Mouse (Mus musculus) midbrain, embryonic 15.5 days (tissue): ENCODE data around the gene Rhot2. TPM values are rescaled to one million over a fixed set of nuclear protein-coding genes. Genes with fewer than 3 reads are reported as not detected.

Experiments used
- ATAC-seq: fragments of 200-750 bp; cut with Nextera tagmentation; replicated peaks from 2 replicates; pipeline ENCODE4 v1.8.0; 2017; ENCODE audit warnings: moderate TSS enrichment
- H3K27ac ChIP-seq: fragments of 300-500 bp; sonication (generic); 2 replicates; pipeline ENCODE4 v1.5.1; 2015; ENCODE audit warnings: mild to moderate bottlenecking, inconsistent platforms
- H3K27me3 ChIP-seq: fragments of 300-500 bp; sonication (generic); replicated peaks from 2 replicates; pipeline ENCODE4 v1.6.1; 2015; ENCODE audit warnings: inconsistent platforms
- H3K36me3 ChIP-seq: fragments of 300-500 bp; sonication (generic); replicated peaks from 2 replicates; pipeline ENCODE4 v1.6.1; 2015; ENCODE audit warnings: inconsistent platforms
- H3K4me1 ChIP-seq: fragments of 300-500 bp; sonication (generic); 2 replicates; pipeline ENCODE4 v1.6.1; 2015; ENCODE audit warnings: inconsistent platforms
- H3K4me2 ChIP-seq: fragments of 300-500 bp; sonication (generic); 2 replicates; pipeline ENCODE4 v1.6.1; 2015; ENCODE audit warnings: inconsistent platforms, mild to moderate bottlenecking, moderate library complexity
- H3K4me3 ChIP-seq: fragments of 300-500 bp; sonication (generic); 2 replicates; pipeline ENCODE4 v1.5.1; 2015; ENCODE audit warnings: mild to moderate bottlenecking, inconsistent platforms
- H3K9ac ChIP-seq: fragments of 300-500 bp; sonication (generic); 2 replicates; pipeline ENCODE4 v1.6.1; 2015; ENCODE audit warnings: mild to moderate bottlenecking, inconsistent platforms
- H3K9me3 ChIP-seq: fragments of 300-500 bp; sonication (generic); 2 replicates; pipeline ENCODE4 v1.6.1; 2016; ENCODE audit warnings: inconsistent platforms
- WGBS: fragments of 180-500 bp; shearing (Covaris S2); methylation state at CpG from one replicate; pipeline ENCODE4 v1.1.7; 2015; ENCODE audit warnings: mixed read lengths; 5-methylcytosine and 5-hydroxymethylcytosine counted together
- polyA plus RNA-seq: library from polyadenylated mRNA; unstranded; fragments of >200 nt; fragmentation: Nextera tagmentation; extraction: Ambion mirVana; gene quantifications from 2 replicates; pipeline ENCODE4 v1.2.1, GENCODE M21; 2015

The Rhot2 gene
- polyA plus RNA-seq, 1 experiment from 2014 or later = 18.3 TPM

DNA sequence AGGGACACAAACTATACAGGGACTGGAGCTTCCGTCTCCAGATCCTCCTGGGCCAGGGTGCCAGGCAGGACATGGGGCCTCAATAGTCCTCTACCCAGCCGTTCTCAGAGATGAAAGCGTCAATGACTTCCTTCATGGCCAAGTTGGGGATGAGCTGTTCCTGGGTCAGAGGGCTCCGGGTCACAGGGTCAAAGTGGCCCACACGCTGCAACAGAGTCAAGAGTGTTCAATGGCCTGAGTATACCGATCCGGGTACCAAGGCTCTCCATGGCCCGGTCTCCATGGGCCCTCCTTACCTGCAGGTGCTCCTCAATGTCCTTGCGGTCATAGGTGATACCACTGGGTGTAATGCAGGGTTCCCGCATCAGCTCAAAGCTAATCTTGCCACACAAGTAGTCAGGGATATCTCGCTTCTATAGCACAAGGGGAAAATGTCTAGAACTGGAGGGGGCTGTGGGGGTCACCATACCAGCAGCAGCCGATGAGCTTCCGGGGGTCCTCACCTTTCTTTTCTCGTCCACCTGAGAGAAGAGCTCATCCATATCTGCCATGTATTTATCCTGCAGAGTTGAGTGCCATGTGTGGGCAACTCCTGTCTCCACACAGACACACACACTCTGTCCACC, 13.7 kb downstream of the Rhot2 start:
- Histone ChIP-seq H3K27ac (no peak overlapping the region), H3K4me3 (no peak overlapping the region; the same call in 1 of the 2 replicates), H3K4me1 (peaks cover 84% of the 10 kb centered on the region), H3K36me3 (0 out of 2 replicates have a peak, but pooled peaks cover 31% of the 10 kb centered on the region), H3K4me2 (peak overlapping the region; percentile 95), H3K9me3 (no peaks in the 10 kb centered on the region), H3K27me3 (no peaks in the 10 kb centered on the region), H3K9ac (no peak overlapping the region)
- ATAC-seq = no peak
- WGBS = 86% methylated on average over 14 of the region's 14 CpGs

DNA sequence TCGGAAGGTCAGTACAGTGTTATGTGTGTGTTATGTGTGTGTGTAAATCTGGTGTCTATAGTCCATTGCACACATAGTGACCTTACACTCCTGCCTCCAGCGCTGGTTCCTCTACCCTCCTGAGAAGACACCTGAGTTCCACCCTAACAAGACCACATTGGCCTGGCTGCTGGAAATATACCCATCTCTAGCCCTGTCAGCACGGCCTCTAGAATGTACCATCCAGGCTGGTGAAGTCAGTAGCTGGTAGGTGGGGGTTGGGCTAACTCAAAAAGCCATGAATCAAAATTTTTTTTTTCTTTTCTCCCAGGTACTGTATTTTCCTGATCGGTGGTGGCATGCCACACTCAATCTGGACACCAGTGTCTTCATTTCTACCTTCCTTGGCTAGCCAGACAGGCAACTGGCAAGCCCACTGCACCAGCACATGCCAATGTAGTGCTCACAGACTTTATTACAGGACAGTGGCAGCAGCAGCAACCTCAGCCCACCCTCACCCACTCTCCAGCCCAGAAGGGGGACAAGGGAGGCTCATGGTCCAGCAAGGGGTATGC, 14.4 kb downstream of the Rhot2 start:
- H3K4me2 ChIP-seq = peak overlapping the region; percentile 80
- 94% methylated on average over 4 of the region's 4 CpGs for WGBS
- H3K4me3 ChIP-seq = peak overlapping the region; percentile 66
- no peak overlapping the region for H3K9ac ChIP-seq
- no peaks in the 10 kb centered on the region for H3K9me3 ChIP-seq
- H3K27me3 ChIP-seq = no peaks in the 10 kb centered on the region
- no peak overlapping the region for H3K27ac ChIP-seq
- ATAC-seq = no peak
- peaks cover 84% of the 10 kb centered on the region for H3K4me1 ChIP-seq
- H3K36me3 ChIP-seq = 0 out of 2 replicates have a peak, but pooled peaks cover 31% of the 10 kb centered on the region

- peaks cover 84% of the 10 kb centered on the region for H3K4me1 ChIP-seq
- ATAC-seq = no peak
- no peaks in the 10 kb centered on the region for H3K27me3 ChIP-seq
- 36% methylated on average over 8 of the region's 8 CpGs for WGBS
- peak overlapping the region; percentile 91 for H3K27ac ChIP-seq
- H3K4me3 ChIP-seq = peak overlapping the region; percentile 66
- no peaks in the 10 kb centered on the region for H3K9me3 ChIP-seq
- H3K4me2 ChIP-seq = peak overlapping the region; percentile 80
- 0 out of 2 replicates have a peak, but pooled peaks cover 31% of the 10 kb centered on the region for H3K36me3 ChIP-seq
- peak overlapping the region; percentile 86 for H3K9ac ChIP-seq
These were observed 15.1 kb downstream of the Rhot2 start for GRCm38 (mm10) chr17:25829558-25830017.

DNA sequence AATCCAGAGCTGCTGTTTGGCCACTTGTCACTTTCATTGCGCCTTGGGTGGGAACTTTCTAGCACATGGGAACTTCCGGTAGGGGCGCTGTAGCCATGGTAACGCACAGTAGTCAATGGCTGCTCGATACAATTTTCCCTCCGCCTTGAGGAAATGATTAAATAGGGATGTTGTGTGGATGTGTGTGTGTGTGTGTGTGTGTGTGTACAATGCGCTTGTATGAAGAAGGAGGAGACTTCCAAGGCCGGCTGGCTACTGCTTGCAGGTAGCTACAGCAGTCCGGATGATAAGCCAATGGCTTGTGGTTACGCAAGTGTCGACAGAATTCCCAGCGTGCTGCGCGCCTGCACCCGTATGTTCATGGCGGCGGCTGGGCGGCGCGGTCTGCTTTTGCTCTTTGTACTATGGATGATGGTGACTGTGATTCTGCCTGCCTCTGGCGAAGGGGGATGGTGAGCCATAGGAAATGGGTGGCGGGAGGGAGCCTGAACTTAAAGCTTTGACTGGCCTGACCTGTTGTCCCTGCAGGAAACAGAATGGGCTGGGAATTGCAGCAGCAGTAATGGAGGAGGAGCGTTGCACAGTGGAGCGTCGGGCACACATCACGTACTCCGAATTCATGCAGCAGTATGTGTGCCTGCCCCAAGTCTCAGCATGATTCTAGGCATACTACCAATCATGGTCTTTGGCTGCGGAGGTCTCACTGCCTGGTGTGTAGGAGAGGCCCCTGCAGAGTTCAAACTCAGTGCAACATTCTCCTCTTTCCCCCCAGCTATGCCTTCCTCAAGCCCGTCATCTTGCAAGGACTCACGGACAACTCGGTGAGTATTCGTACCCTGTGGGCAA, 15.7 kb downstream of the Rhot2 start, which contains the start of gene Jmjd8:
Gene Jmjd8, plus strand, starts transcription at position 156 of the 846 bp plus-strand sequence.
- H3K4me3 ChIP-seq = peak within 1 kb of the TSS; percentile 66
- peak within 1 kb of the TSS; percentile 80 for H3K4me2 ChIP-seq
- no peaks in the 10 kb centered on the region for H3K27me3 ChIP-seq
- H3K9me3 ChIP-seq = no peaks in the 10 kb centered on the region
- ATAC-seq = peak; percentile 59
- H3K36me3 ChIP-seq = 0 out of 2 replicates have a peak, but pooled peaks cover 31% of the 10 kb centered on the region
- 1% methylated on average over 32 of the region's 32 CpGs for WGBS
- peaks cover 84% of the 10 kb centered on the region for H3K4me1 ChIP-seq
- H3K27ac ChIP-seq = peak within 1 kb of the TSS; percentile 91
- H3K9ac ChIP-seq = peak within 1 kb of the TSS; percentile 86

- Histone ChIP-seq H3K9me3 (no peaks in the 10 kb centered on the region), H3K36me3 (0 out of 2 replicates have a peak, but pooled peaks cover 31% of the 10 kb centered on the region), H3K4me2 (peak overlapping the region; percentile 80), H3K27me3 (no peaks in the 10 kb centered on the region), H3K9ac (peak overlapping the region; percentile 86; the same call in 1 of the 2 replicates), H3K4me1 (peaks cover 82% of the 10 kb centered on the region), H3K4me3 (peak overlapping the region; percentile 66), H3K27ac (peak overlapping the region; percentile 91)
- WGBS = 83% methylated on average over 8 of the region's 8 CpGs
- ATAC-seq = no peak
These were observed 16.4 kb downstream of the Rhot2 start for GRCm38 (mm10) chr17:25828223-25828594.

DNA sequence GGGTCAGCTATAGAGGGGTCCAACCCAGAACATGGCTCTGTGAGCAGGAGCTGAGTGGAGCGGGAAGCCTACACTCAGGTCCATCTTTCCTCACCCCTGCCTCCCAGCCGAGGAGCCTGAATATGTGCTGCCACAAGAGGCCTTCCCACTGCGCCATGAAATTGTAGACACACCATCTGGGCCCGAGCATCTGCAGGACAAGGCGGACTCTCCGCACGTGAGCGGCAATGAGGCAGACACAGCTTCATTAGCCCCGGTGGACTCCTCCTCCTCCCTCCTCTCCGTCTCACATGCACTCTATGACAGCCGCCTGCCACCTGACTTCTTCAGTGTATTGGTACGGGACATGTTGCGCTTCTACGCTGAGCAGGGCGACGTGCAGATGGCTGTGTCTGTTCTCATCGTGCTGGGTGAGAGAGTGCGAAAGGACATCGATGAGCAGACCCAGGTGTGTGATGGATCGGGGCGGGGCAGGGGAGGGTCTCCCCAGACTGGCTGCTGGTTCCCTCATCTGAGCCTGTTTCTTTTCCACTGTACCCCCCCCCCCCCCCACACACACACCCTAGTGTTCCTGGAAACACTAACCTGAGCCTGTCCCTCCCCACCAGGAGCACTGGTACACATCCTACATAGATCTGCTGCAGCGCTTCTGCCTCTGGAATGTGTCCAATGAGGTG, 17.0 kb downstream of the Rhot2 start:
- Histone ChIP-seq H3K4me1 (peaks cover 82% of the 10 kb centered on the region), H3K4me3 (0 out of 2 replicates have a peak overlapping the region, but pooled peaks have one; percentile 66), H3K27me3 (no peaks in the 10 kb centered on the region), H3K27ac (peak overlapping the region; percentile 91), H3K36me3 (0 out of 2 replicates have a peak, but pooled peaks cover 31% of the 10 kb centered on the region), H3K9me3 (no peaks in the 10 kb centered on the region), H3K9ac (peak overlapping the region; percentile 86; the same call in 1 of the 2 replicates), H3K4me2 (peak overlapping the region; percentile 80; the same call in 1 of the 2 replicates)
- no peak for ATAC-seq
- 92% methylated on average over 22 of the region's 22 CpGs for WGBS

DNA sequence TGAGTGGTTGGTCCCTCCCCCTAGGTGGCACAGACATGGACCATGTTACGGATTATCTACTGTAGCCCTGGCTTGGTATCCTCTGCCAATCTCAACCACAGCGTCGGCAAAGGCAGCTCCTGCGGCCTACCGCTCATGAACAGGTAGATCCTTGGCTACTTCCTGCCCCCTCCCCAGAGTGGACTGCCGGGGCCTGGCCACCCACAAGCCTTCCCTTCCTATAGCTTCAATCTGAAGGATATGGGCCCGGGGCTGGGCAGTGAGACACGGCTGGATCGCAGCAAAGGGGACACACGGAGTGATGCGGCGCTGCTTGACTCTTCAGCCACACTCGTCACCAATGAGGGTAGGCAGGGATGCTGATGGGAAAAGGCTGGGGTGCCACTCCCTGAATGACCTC, 17.6 kb downstream of the Rhot2 start:
- Histone ChIP-seq H3K4me2 (no peak overlapping the region), H3K9ac (no peak overlapping the region), H3K4me1 (peaks cover 79% of the 10 kb centered on the region), H3K9me3 (no peaks in the 10 kb centered on the region), H3K4me3 (no peak overlapping the region), H3K27me3 (no peaks in the 10 kb centered on the region), H3K36me3 (0 out of 2 replicates have a peak, but pooled peaks cover 31% of the 10 kb centered on the region), H3K27ac (no peak overlapping the region)
- 93% methylated on average over 13 of the region's 13 CpGs for WGBS
- no peak for ATAC-seq

DNA sequence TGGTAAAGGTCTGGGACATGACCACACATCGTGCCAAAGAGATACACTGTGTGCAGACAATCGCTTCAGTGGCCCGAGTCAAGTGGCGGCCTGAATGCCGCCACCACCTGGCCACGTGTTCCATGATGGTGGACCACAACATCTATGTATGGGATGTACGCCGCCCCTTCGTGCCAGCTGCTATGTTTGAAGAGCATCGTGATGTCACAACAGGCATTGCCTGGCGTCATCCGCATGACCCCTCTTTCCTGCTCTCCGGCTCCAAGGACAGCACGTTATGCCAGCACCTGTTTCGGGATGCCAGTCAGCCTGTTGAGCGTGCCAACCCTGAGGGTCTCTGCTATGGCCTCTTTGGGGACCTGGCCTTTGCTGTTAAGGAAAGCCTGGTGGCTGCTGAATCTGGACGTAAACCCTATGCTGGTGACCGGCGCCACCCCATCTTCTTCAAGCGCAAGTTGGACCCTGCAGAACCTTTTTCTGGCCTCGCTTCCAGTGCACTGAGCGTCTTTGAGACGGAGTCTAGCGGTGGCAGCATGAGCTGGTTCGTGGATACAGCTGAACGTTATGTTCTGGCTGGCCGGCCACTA, 18.6 kb downstream of the Rhot2 start:
- no peaks in the 10 kb centered on the region for H3K9me3 ChIP-seq
- no peak overlapping the region for H3K4me2 ChIP-seq
- no peak for ATAC-seq
- H3K4me3 ChIP-seq = no peak overlapping the region
- H3K9ac ChIP-seq = no peak overlapping the region
- H3K36me3 ChIP-seq = 0 out of 2 replicates have a peak, but pooled peaks cover 27% of the 10 kb centered on the region
- H3K27me3 ChIP-seq = no peaks in the 10 kb centered on the region
- peaks cover 70% of the 10 kb centered on the region for H3K4me1 ChIP-seq
- no peak overlapping the region for H3K27ac ChIP-seq
- whole genome bisulfite sequencing = 93% methylated on average over 27 of the region's 27 CpGs

- Histone ChIP-seq H3K4me3 (no peak overlapping the region), H3K9ac (no peak overlapping the region), H3K9me3 (no peaks in the 10 kb centered on the region), H3K4me2 (peak overlapping the region; percentile 98), H3K36me3 (0 out of 2 replicates have a peak, but pooled peaks cover 19% of the 10 kb centered on the region), H3K27ac (no peak overlapping the region), H3K4me1 (peaks cover 62% of the 10 kb centered on the region), H3K27me3 (no peaks in the 10 kb centered on the region)
- no peak for ATAC-seq
- 92% methylated on average over 6 of the region's 6 CpGs for WGBS
These were observed 19.3 kb downstream of the Rhot2 start for GRCm38 (mm10) chr17:25825311-25825710.

DNA sequence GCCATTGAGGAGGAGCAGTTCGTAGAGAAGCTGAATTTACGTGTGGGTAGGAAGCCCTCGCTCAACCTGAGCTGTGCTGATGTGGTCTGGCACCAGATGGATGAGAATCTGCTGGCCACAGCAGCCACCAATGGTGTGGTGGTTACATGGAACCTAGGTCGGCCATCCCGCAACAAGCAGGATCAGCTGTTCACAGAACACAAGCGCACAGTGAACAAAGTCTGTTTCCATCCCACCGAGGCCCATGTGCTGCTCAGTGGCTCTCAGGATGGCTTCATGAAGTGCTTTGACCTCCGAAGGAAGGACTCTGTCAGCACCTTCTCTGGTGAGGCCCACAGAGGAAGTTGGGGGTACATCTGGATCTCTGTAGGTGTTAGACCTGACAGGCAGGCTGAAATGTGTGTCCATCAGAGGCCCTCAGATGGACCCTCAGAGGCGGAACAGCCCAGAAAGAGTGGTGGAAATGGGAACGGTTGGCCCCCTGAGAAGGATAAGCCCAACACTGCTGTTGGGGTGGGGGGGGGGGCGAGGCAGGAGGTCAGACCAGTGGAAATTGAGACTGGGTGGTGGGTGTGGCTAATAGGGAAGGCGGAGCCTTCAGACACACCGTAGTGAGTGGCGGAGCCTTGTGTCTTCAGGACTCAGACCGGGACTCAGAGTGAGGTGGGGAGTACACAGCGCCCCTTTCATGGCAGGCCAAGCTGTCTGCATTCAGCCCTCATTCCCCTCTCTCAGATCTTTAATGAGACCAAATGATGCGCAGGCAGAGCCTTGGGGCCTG, 20.1 kb downstream of the Rhot2 start:
- Histone ChIP-seq H3K36me3 (peaks cover 12% of the 10 kb centered on the region; the same call in 1 of the 2 replicates), H3K9ac (peak overlapping the region; percentile 74)

More for the DNA sequence above, 20.1 kb downstream of the Rhot2 start:
- H3K27me3 ChIP-seq = no peaks in the 10 kb centered on the region
- peak overlapping the region; percentile 98 for H3K4me2 ChIP-seq
- no peak overlapping the region for H3K27ac ChIP-seq
- 78% methylated on average over 16 of the region's 17 CpGs for WGBS
- H3K4me3 ChIP-seq = peak overlapping the region; percentile 74
- ATAC-seq = no peak
- H3K9me3 ChIP-seq = no peaks in the 10 kb centered on the region
- peaks cover 55% of the 10 kb centered on the region for H3K4me1 ChIP-seq
